Mouse (Mus musculus): ENCODE results near the gene Ctrc.

The Ctrc gene

GRCm38 (mm10) chr4:141866933-141867490 is 20.9 kb upstream of the Ctrc start:
- peak; percentile 94 for DNase-seq

GRCm38 (mm10) chr4:141865600-141865999 is 19.4 kb upstream of the Ctrc start:
- DNase-seq: peak; percentile 93

GRCm38 (mm10) chr4:141865006-141865405 is 18.8 kb upstream of the Ctrc start:
- DNase-seq: peak; percentile 95

- DNase-seq: peak; percentile 87
Measured at GRCm38 (mm10) chr4:141864506-141864905, 18.3 kb upstream of the Ctrc start.

- peak; percentile 91 for DNase-seq
Measured at GRCm38 (mm10) chr4:141863726-141864280, 17.6 kb upstream of the Ctrc start.

GRCm38 (mm10) chr4:141862867-141863266 is 16.7 kb upstream of the Ctrc start:
- DNase-seq: peak; percentile 94

- peak; percentile 89 for DNase-seq
Measured at GRCm38 (mm10) chr4:141861591-141862295, 15.6 kb upstream of the Ctrc start.

- DNase-seq: peak; percentile 94
Measured at GRCm38 (mm10) chr4:141860246-141860841, 14.2 kb upstream of the Ctrc start.

GRCm38 (mm10) chr4:141859351-141859750 is 13.2 kb upstream of the Ctrc start:
- peak; percentile 90 for DNase-seq

- peak; percentile 98 for DNase-seq
Measured at GRCm38 (mm10) chr4:141858501-141858900, 12.3 kb upstream of the Ctrc start.

- peak; percentile 97 for DNase-seq
Measured at GRCm38 (mm10) chr4:141857422-141857930, 11.3 kb upstream of the Ctrc start.

GRCm38 (mm10) chr4:141853437-141853836 is 7.3 kb upstream of the Ctrc start:
- DNase-seq: peak; percentile 86

GRCm38 (mm10) chr4:141834536-141835095 is 11.5 kb downstream of the Ctrc start:
- DNase-seq: peak; percentile 83

- peak; percentile 53 for DNase-seq
Measured at GRCm38 (mm10) chr4:141833911-141834310, 12.2 kb downstream of the Ctrc start.

GRCm38 (mm10) chr4:141831361-141831760 is 14.8 kb downstream of the Ctrc start:
- peak; percentile 59 for DNase-seq

GRCm38 (mm10) chr4:141830381-141830780 is 15.8 kb downstream of the Ctrc start:
- peak; percentile 68 for DNase-seq

- peak; percentile 91 for DNase-seq
Measured at GRCm38 (mm10) chr4:141828177-141828576, 18.0 kb downstream of the Ctrc start.

- peak; percentile 70 for DNase-seq
Measured at GRCm38 (mm10) chr4:141827401-141827800, 18.8 kb downstream of the Ctrc start.

- DNase-seq: peak; percentile 60
Measured at GRCm38 (mm10) chr4:141826060-141826459, 20.1 kb downstream of the Ctrc start, which contains the start of gene Cela2a. TSS of gene Cela2a (minus strand) at chr4:141826160.

- peak; percentile 74 for DNase-seq
Measured at GRCm38 (mm10) chr4:141822979-141823378, 23.2 kb downstream of the Ctrc start.

GRCm38 (mm10) chr4:141822089-141822488 is 24.1 kb downstream of the Ctrc start:
- DNase-seq: peak; percentile 87

- peak; percentile 81 for DNase-seq
Measured at GRCm38 (mm10) chr4:141821178-141821577, 25.0 kb downstream of the Ctrc start.

GRCm38 (mm10) chr4:141819316-141819715 is 26.8 kb downstream of the Ctrc start:
- DNase-seq: peak; percentile 73
